Mouse (Mus musculus) cerebellum, postnatal 14 days (tissue): ENCODE measurements around the gene Gm44965.

Experiments
- DNase-seq, 2 experiments: peaks; one replicate each; pipeline ENCODE4 v3.0.0; 2021; ENCODE audit warnings: mixed read lengths in 2 of 2

Gene Gm44965

GRCm38 (mm10) chr6:48626984-48627383 is 33.2 kb downstream of the Gm44965 start:
- peak; percentile 57 to 60 for DNase-seq

- DNase-seq, result no peak
Observed at GRCm38 (mm10) chr6:48627511-48627924, 33.8 kb downstream of the Gm44965 start.

GRCm38 (mm10) chr6:48628377-48628776 is 34.6 kb downstream of the Gm44965 start:
- no peak for DNase-seq

GRCm38 (mm10) chr6:48628808-48629660 is 35.3 kb downstream of the Gm44965 start:
- peak; percentile 69 to 73 for DNase-seq

- DNase-seq, result no peak
Observed at GRCm38 (mm10) chr6:48629661-48630034, 35.9 kb downstream of the Gm44965 start.

- no peak for DNase-seq
Observed at GRCm38 (mm10) chr6:48630831-48631230, 37.1 kb downstream of the Gm44965 start.

GRCm38 (mm10) chr6:48635105-48635504 is 41.4 kb downstream of the Gm44965 start:
- no peak for DNase-seq

GRCm38 (mm10) chr6:48636515-48636914 is 42.8 kb downstream of the Gm44965 start:
- DNase-seq, result no peak

- no peak for DNase-seq
Observed at GRCm38 (mm10) chr6:48637811-48638500, 44.2 kb downstream of the Gm44965 start.

- no peak for DNase-seq
Observed at GRCm38 (mm10) chr6:48638553-48638952, 44.8 kb downstream of the Gm44965 start.

- no peak for DNase-seq
Observed at GRCm38 (mm10) chr6:48641391-48641790, 47.6 kb downstream of the Gm44965 start.

- DNase-seq, result peak; percentile 74 to 75
Observed at GRCm38 (mm10) chr6:48642764-48643292, 49.1 kb downstream of the Gm44965 start.

GRCm38 (mm10) chr6:48645660-48646308 is 52.0 kb downstream of the Gm44965 start:
- DNase-seq, result peak; percentile 80 to 85

GRCm38 (mm10) chr6:48646309-48646690 is 52.6 kb downstream of the Gm44965 start:
- DNase-seq, result no peak

- peak; percentile 41 to 49 for DNase-seq
Observed at GRCm38 (mm10) chr6:48646995-48647394, 53.3 kb downstream of the Gm44965 start, which contains the start of gene Gimap8. TSS of gene Gimap8 (plus strand) at chr6:48647234.

- DNase-seq, result no peak
Observed at GRCm38 (mm10) chr6:48647611-48648010, 53.9 kb downstream of the Gm44965 start.

- no peak for DNase-seq
Observed at GRCm38 (mm10) chr6:48648779-48649178, 55.0 kb downstream of the Gm44965 start.

- no peak for DNase-seq
Observed at GRCm38 (mm10) chr6:48650041-48650440, 56.3 kb downstream of the Gm44965 start.

GRCm38 (mm10) chr6:48658721-48659120 is 65.0 kb downstream of the Gm44965 start:
- no peak for DNase-seq

- no peak for DNase-seq
Observed at GRCm38 (mm10) chr6:48664750-48665149, 71.0 kb downstream of the Gm44965 start.

- peak; percentile 27 to 32 for DNase-seq
Observed at GRCm38 (mm10) chr6:48665471-48665870, 71.7 kb downstream of the Gm44965 start.

GRCm38 (mm10) chr6:48666159-48666586 is 72.4 kb downstream of the Gm44965 start:
- no peak for DNase-seq

GRCm38 (mm10) chr6:48668022-48668421 is 74.3 kb downstream of the Gm44965 start:
- no peak for DNase-seq
